Mouse (Mus musculus): ENCODE measurements around the gene Ina.

- TF ChIP-seq CTCF (IDR thresholded peaks at IDR 0.05; ENCODE audit: low read depth): no peak
- TF ChIP-seq EP300 (IDR thresholded peaks at IDR 0.05; ENCODE audit: low read depth): no peak
Observed at GRCm38 (mm10) chr19:47014159-47014446, 395 bp upstream of the Ina start.

Measured in liver, postnatal 0 days (tissue).